Mouse (Mus musculus): Measurements from ENCODE around the gene Mapk3.
A peak's percentile ranks its signal among the peaks of the same experiment; 100 is the strongest.

DNA sequence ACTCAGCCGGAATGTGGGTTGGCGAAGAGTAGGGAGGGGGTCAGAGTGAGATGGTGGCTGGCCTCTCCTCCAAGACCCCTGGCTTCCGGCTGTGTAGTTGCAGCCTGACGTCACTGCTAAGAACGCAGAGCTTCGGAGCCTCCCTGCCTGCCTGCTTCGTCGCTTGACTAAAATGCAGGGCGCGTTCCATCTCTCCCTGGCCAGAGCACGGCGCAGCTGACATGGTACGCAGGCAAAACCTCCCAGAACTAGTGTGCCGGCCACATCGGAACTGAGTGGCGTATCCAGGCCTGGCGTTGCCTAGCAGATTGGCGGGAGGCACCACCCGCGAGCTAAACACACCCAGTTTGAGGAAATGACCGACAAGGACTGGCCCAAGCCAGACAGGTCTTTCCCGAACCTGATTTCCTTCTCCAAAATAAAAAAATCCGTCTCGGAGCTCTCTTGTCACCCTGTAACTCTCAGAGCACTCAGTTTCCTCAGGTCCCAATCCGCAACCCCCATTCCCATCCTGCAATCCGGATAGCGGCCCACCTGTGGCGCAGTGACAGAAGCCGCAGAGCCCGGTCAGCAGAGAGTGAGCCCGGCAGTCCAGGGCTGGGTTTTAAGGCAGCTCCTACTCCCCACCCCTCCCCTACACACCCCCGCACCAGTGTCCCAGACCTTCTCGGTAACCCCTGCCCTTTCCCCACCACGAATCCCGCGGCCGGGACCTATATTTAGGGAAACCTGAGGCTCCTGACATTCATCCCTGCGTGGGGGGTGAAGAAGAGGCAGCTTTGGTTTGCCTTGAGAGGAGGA lies 40.3 kb downstream of the Mapk3 start:
- peak; percentile 75 for TF ChIP-seq POLR2A (IDR thresholded peaks at IDR 0.05; ENCODE audit: insufficient read length, low read depth)
- TF ChIP-seq MAX (IDR thresholded peaks at IDR 0.05; ENCODE audit: low read depth) = no peak
- no peak for TF ChIP-seq SRF (IDR thresholded peaks at IDR 0.05; ENCODE audit: control insufficient read depth, insufficient read length, low read depth)
- TF ChIP-seq MYOG (IDR thresholded peaks at IDR 0.05; ENCODE audit: control insufficient read depth in 1 of 3, insufficient read depth in 1 of 3, insufficient read length in 2 of 3, low read depth in 2 of 3) = peak in 1 of 3 experiments; percentile 55
- no peak for TF ChIP-seq TCF12 (IDR thresholded peaks at IDR 0.05; ENCODE audit: insufficient read depth, poor library complexity, severe bottlenecking)
- no peak for TF ChIP-seq USF1 (IDR thresholded peaks at IDR 0.05; ENCODE audit: low read depth)
- no peak for TF ChIP-seq CEBPB (IDR thresholded peaks at IDR 0.05; ENCODE audit: insufficient read depth, poor library complexity, severe bottlenecking)
- no peak for TF ChIP-seq E2F4 (IDR thresholded peaks at IDR 0.05; ENCODE audit: insufficient read depth)

Data from myocyte (in vitro differentiated cells).